Mouse (Mus musculus): ENCODE data around the gene Pnck.

GRCm38 (mm10) chrX:73654177-73654576 lies 5.7 kb downstream of the Pnck start:
- no peak for TF ChIP-seq POLR2A (IDR thresholded peaks at IDR 0.05; ENCODE audit: low read depth, low read length)
- peak; percentile 82 for TF ChIP-seq CTCF (IDR thresholded peaks at IDR 0.05; ENCODE audit: extremely low read depth, insufficient read depth, insufficient read length, insufficient replicate concordance)
